10 mouse cellular contexts compared by ENCODE assay signal in the genomic region with DNA sequence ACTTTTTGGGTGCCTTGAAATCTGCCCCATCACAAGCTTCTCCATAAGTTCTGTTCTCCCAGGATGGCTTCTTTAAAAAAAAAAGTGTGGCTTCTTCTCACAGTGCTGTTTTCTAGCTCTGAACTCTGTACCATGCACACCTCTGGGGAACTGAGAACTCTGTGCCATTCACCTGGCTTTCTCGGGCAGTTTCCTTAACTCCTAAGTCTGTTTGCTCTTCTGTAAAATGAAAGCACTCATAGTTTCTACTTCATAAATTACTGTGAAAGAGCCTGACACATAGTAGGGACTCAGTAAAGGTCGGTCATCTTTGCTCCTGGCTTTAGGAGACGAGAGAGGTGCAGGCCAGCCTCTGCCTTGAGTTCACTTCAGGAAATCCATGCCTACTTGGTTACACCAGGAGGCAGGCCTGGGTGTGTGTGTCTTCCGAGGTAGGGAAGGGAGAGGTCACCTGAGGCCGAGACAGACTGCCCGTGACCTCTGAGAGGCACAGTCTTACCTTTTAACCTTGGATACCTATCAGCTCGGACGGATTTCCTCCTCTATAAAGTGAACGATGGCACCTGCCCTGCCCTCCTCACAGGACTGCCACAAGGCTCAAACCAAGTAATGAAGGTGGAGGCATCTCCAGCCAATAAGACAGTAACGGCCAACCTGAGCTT. TPM values are rescaled to one million over a fixed set of nuclear protein-coding genes. Genes with fewer than 3 reads are reported as not detected.
DNase-seq lines count a peak whose midpoint lies in the region; ATAC-seq lines count a peak whose summit lies in the region.
"Had no signal": no experiment of that assay in that cellular context is flagged by ENCODE, and none has a peak within 500 bp of the region (broad histone marks: within the 10 kb centered on the region; RNA-seq: fewer than 3 reads in every experiment).

No protein-coding gene starts in this region.

- no peaks in the 10 kb centered on the region for H3K9me3 ChIP-seq in intestine, embryonic 16.5 days (ENCODE audit: control insufficient read depth, low read length)

- no peaks in the 10 kb centered on the region for H3K27me3 ChIP-seq in intestine, embryonic 16.5 days (replicated peaks; ENCODE audit: control insufficient read depth, insufficient read depth, low read length)

- H3K4me1 ChIP-seq in intestine, embryonic 16.5 days (ENCODE audit: control insufficient read depth, insufficient read depth, low read length): peaks cover 23% of the 10 kb centered on the region

- intact Hi-C loops in gastrocnemius, postnatal 36 days (cut with DNase I): no loop called here

- no peak for ATAC-seq in intestine, embryonic 16.5 days

- no peak overlapping the region for H3K4me3 ChIP-seq in intestine, embryonic 16.5 days (ENCODE audit: low read length)

- H3K36me3 ChIP-seq in intestine, embryonic 16.5 days (ENCODE audit: control insufficient read depth, insufficient read depth, low read length): no peaks in the 10 kb centered on the region

- H3K9ac ChIP-seq in intestine, embryonic 16.5 days (ENCODE audit: low read depth, low read length): peak overlapping the region; percentile 20; the same call in 1 of the 2 replicates

- DNase-seq in gastrocnemius, adult 8-10 months (ENCODE audit: low spot score in 2 of 2): peak; percentile 21 to 26
- no peak for DNase-seq in gastrocnemius, postnatal 36 days
- peak; percentile 14 for DNase-seq in layer of hippocampus, adult 9-11 months
- no peak for DNase-seq in layer of hippocampus, postnatal 14 days (ENCODE audit: low spot score in 2 of 2)
- peak; percentile 67 to 75 for DNase-seq in kidney, postnatal 36 days
- no peak for DNase-seq in embryo, embryonic 11 days
- no peak for DNase-seq in Muller cell, postnatal 12 days (ENCODE audit: inconsistent ontology term)

- WGBS in intestine, embryonic 16.5 days: 68% methylated on average over 10 of the region's 10 CpGs

- no peak overlapping the region; the same call in 1 of the 2 replicates for H3K4me2 ChIP-seq in intestine, embryonic 16.5 days (ENCODE audit: low read depth, low read length)

- H3K27ac ChIP-seq in intestine, embryonic 16.5 days (ENCODE audit: low read length): no peak overlapping the region; the same call in 1 of the 2 replicates

RNA-seq across cellular contexts. Expression of gene Usp2, which starts 11.4 kb away (rescaled TPM):
- 100 to 1,000 TPM; 222 to 251 (median 237) TPM for total RNA-seq in gastrocnemius, adult 8-10 months (2022)
- 100 to 1,000 TPM; 236 to 254 TPM for total RNA-seq in gastrocnemius, postnatal 36 days (2021)
- total RNA-seq in layer of hippocampus, postnatal 14 days (2021): 10 to 100 TPM; 60.3 to 70.8 TPM
- 13.2 and 15.6 TPM in 2 replicates for polyA plus RNA-seq in intestine, embryonic 16.5 days (2015; fragmentation: Nextera tagmentation; extraction: Ambion mirVana)

RNA-seq across cellular contexts. Expression of gene Mfrp, which starts 23.3 kb away (rescaled TPM):
- total RNA-seq in gastrocnemius, adult 8-10 months (2022): not detected
- total RNA-seq in gastrocnemius, postnatal 36 days (2021): not detected
- total RNA-seq in layer of hippocampus, postnatal 14 days (2021): 1 to 10 TPM in 1 of 2 experiments, under 1 TPM in 1; 0.33 to 8.6 TPM
- polyA plus RNA-seq in intestine, embryonic 16.5 days (2015; fragmentation: Nextera tagmentation; extraction: Ambion mirVana): 0.18 and 0.24 TPM in 2 replicates
- total RNA-seq: common myeloid progenitor, adult 5-6 weeks; hematopoietic stem cell, adult 5-6 weeks had no signal

RNA-seq across cellular contexts. Expression of gene C1qtnf5, which starts 28.8 kb away (rescaled TPM):
- total RNA-seq in gastrocnemius, adult 8-10 months (2022): 1 to 10 TPM; 1.6 to 4.2 (median 3.0) TPM
- 1 to 10 TPM; 6.7 to 9.6 TPM for total RNA-seq in gastrocnemius, postnatal 36 days (2021)
- 10 to 100 TPM; 13.5 to 18.6 TPM for total RNA-seq in layer of hippocampus, postnatal 14 days (2021)
- 2.7 and 3.0 TPM in 2 replicates for polyA plus RNA-seq in intestine, embryonic 16.5 days (2015; fragmentation: Nextera tagmentation; extraction: Ambion mirVana)
- total RNA-seq: common myeloid progenitor, adult 5-6 weeks; hematopoietic stem cell, adult 5-6 weeks had no signal

RNA-seq across cellular contexts. Expression of gene Gm49380, which starts 35.0 kb away (rescaled TPM):
- under 1 TPM; 0.31 to 0.60 (median 0.38) TPM for total RNA-seq in gastrocnemius, adult 8-10 months (2022)
- total RNA-seq in gastrocnemius, postnatal 36 days (2021): 1 to 10 TPM in 1 of 2 experiments, under 1 TPM in 1; 0.57 to 1.3 TPM
- under 1 TPM; 0.14 to 0.29 TPM for total RNA-seq in layer of hippocampus, postnatal 14 days (2021)
- polyA plus RNA-seq in intestine, embryonic 16.5 days (2015; fragmentation: Nextera tagmentation; extraction: Ambion mirVana): 0.05 and 0.12 TPM in 2 replicates
- total RNA-seq: common myeloid progenitor, adult 5-6 weeks; hematopoietic stem cell, adult 5-6 weeks had no signal

RNA-seq across cellular contexts. Expression of gene Rnf26, which starts 35.0 kb away (rescaled TPM):
- 1 to 10 TPM; 1.7 to 2.9 (median 2.6) TPM for total RNA-seq in gastrocnemius, adult 8-10 months (2022)
- total RNA-seq in gastrocnemius, postnatal 36 days (2021): 1 to 10 TPM; 2.1 to 3.6 TPM
- 10 to 100 TPM; 27.7 to 28.2 TPM for total RNA-seq in layer of hippocampus, postnatal 14 days (2021)
- 45.4 and 48.1 TPM in 2 replicates for polyA plus RNA-seq in intestine, embryonic 16.5 days (2015; fragmentation: Nextera tagmentation; extraction: Ambion mirVana)

Comparison
In these comparisons a context has a peak if more than half of its experiments do, and no peak if none do; other contexts are left out.
1. DNase-seq: peak in gastrocnemius, adult 8-10 months (2 of 2), layer of hippocampus, adult 9-11 months (single experiment) and kidney, postnatal 36 days (2 of 2); none in gastrocnemius, postnatal 36 days (0 of 2), layer of hippocampus, postnatal 14 days (0 of 2), embryo, embryonic 11 days (single experiment) and Muller cell, postnatal 12 days (single experiment).